Mouse (Mus musculus) spleen, adult 2 months (tissue): ENCODE results near the gene Chrna7.

ENCODE experiments used
- CTCF ChIP-seq: fragments of 200-500 bp; IDR thresholded peaks from 2 replicates; pipeline ENCODE4 v1.5.1; 2011; ENCODE audit warnings: mild to moderate bottlenecking, inconsistent platforms; ENCODE audit not compliant: insufficient read depth, insufficient read length, insufficient replicate concordance; ENCODE audit errors: extremely low read depth
- POLR2A ChIP-seq: fragments of 200-500 bp; IDR thresholded peaks from 2 replicates; pipeline ENCODE4 v1.6.1; 2011; ENCODE audit warnings: low read depth, low read length, inconsistent platforms

DNA sequence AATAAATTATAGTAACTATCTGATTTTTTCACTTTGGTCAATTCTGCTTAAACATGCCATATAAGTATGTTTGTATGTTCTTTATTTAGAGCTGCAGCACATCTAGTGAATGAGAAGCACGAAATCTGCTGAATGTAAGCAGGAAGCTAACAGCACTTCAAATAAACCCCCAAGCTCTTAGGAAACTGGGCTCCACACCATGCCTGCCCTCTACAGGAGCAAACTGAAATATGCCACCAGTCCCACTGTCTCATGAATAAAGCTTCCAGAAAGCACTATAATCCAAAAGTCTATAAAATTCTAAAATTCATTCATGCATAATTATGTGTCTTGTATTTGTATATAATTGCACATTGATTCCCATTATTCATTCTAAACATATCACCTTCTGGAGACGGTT, 5.2 kb downstream of the Chrna7 start:
- TF ChIP-seq CTCF (no peak), POLR2A (no peak)
